Mouse (Mus musculus): ENCODE measurements around the gene Eapp.
"Not testable (repeated sequence)": the region's sequence is repeated elsewhere in the genome, so short reads cannot be mapped to it uniquely, and the experiment has no call there.

The Eapp gene

GRCm38 (mm10) chr12:54695511-54696241, at the start of gene Eapp:
TSS of gene Eapp (minus strand) at chr12:54695897.
- peak; percentile 98 for DNase-seq (ENCODE audit: low spot score)

- DNase-seq (ENCODE audit: low spot score): not testable (repeated sequence)
Measured at GRCm38 (mm10) chr12:54738661-54739243, 43.1 kb upstream of the Eapp start.

- DNase-seq (ENCODE audit: low spot score): not testable (repeated sequence)
Measured at GRCm38 (mm10) chr12:54737891-54738660, 42.4 kb upstream of the Eapp start.

- DNase-seq (ENCODE audit: low spot score): not testable (repeated sequence)
Measured at GRCm38 (mm10) chr12:54734307-54735131, 38.8 kb upstream of the Eapp start.

GRCm38 (mm10) chr12:54729140-54730059, 33.7 kb upstream of the Eapp start:
- not testable (repeated sequence) for DNase-seq (ENCODE audit: low spot score)

- DNase-seq (ENCODE audit: low spot score): not testable (repeated sequence)
Measured at GRCm38 (mm10) chr12:54718871-54719786, 23.4 kb upstream of the Eapp start.

GRCm38 (mm10) chr12:54717516-54717915, 21.8 kb upstream of the Eapp start:
- DNase-seq (ENCODE audit: low spot score): not testable (repeated sequence)

GRCm38 (mm10) chr12:54713822-54714626, 18.3 kb upstream of the Eapp start:
- DNase-seq (ENCODE audit: low spot score): not testable (repeated sequence)

GRCm38 (mm10) chr12:54710494-54710879, 14.8 kb upstream of the Eapp start:
- DNase-seq (ENCODE audit: low spot score): not testable (repeated sequence)

- not testable (repeated sequence) for DNase-seq (ENCODE audit: low spot score)
Measured at GRCm38 (mm10) chr12:54709691-54710493, 14.2 kb upstream of the Eapp start.

GRCm38 (mm10) chr12:54699394-54699793, 3.7 kb upstream of the Eapp start:
- no peak for DNase-seq (ENCODE audit: low spot score)

GRCm38 (mm10) chr12:54697791-54698250, 2.1 kb upstream of the Eapp start:
- DNase-seq (ENCODE audit: low spot score): peak; percentile 77

GRCm38 (mm10) chr12:54697003-54697597, 1.4 kb upstream of the Eapp start:
- peak; percentile 95 for DNase-seq (ENCODE audit: low spot score)

GRCm38 (mm10) chr12:54696242-54697002, 725 bp upstream of the Eapp start:
- peak; percentile 97 for DNase-seq (ENCODE audit: low spot score)

GRCm38 (mm10) chr12:54694847-54695510, 718 bp downstream of the Eapp start:
- DNase-seq (ENCODE audit: low spot score): peak; percentile 27

- DNase-seq (ENCODE audit: low spot score): peak; percentile 40
Measured at GRCm38 (mm10) chr12:54689082-54689481, 6.6 kb downstream of the Eapp start.

All from MN1 (cell line).